Comparison of ENCODE assay signal across 7 mouse cellular contexts in the genomic region with DNA sequence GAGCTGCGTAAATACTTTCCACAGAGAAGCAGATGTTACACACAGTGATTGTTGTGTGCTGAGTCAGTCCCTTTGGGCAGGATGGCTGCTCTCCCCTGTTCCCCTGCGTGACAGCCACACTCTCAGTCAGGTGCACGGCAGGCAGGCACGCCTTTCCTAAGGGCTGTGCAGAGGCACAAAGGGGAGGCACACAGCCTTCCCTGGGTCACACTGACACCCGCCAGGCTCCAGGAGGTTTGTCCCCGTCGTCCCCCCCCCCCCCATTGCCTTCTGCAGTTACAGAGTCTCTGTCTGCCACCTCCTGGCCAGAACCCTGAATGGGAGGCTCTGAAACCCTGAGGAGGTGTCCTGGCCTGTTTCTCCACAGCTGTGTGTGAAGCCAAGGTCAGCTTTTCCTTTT.
DNase-seq lines count a peak whose midpoint lies in the region; ATAC-seq lines count a peak whose summit lies in the region.

No protein-coding gene starts in this region.

- H3K27me3 ChIP-seq in kidney, embryonic 15.5 days, result peaks cover 5% of the 10 kb centered on the region
- peaks cover 13% of the 10 kb centered on the region for H3K27me3 ChIP-seq in forebrain, embryonic 13.5 days

- ATAC-seq in kidney, embryonic 15.5 days (replicated peaks; ENCODE audit: low FRiP score), result no peak
- 0 out of 2 replicates have a peak, but pooled peaks have one; percentile 13 for ATAC-seq in forebrain, embryonic 13.5 days

- no peak overlapping the region for H3K9ac ChIP-seq in kidney, embryonic 15.5 days
- H3K9ac ChIP-seq in forebrain, embryonic 13.5 days, result no peak overlapping the region

- H3K4me1 ChIP-seq in kidney, embryonic 15.5 days, result peaks cover 9% of the 10 kb centered on the region
- H3K4me1 ChIP-seq in forebrain, embryonic 13.5 days, result peaks cover 21% of the 10 kb centered on the region

- no peak overlapping the region for H3K4me2 ChIP-seq in kidney, embryonic 15.5 days
- no peak overlapping the region; the same call in 1 of the 2 replicates for H3K4me2 ChIP-seq in forebrain, embryonic 13.5 days

- 38% methylated on average over 7 of the region's 7 CpGs for WGBS in kidney, embryonic 15.5 days
- WGBS in forebrain, embryonic 13.5 days, result 12% methylated on average over 7 of the region's 7 CpGs

- H3K9me3 ChIP-seq in kidney, embryonic 15.5 days (replicated peaks), result no peaks in the 10 kb centered on the region
- H3K9me3 ChIP-seq in forebrain, embryonic 13.5 days (replicated peaks), result no peaks in the 10 kb centered on the region

- H3K4me3 ChIP-seq in kidney, embryonic 15.5 days (replicated peaks), result no peak overlapping the region
- no peak overlapping the region for H3K4me3 ChIP-seq in forebrain, embryonic 13.5 days

- DNase-seq in kidney, adult 9 months, result peak; percentile 20
- DNase-seq in 3134 (ENCODE audit: extremely low read depth, insufficient read length, low spot score), result peak; percentile 30
- DNase-seq in 416B (ENCODE audit: low read depth), result peak; percentile 55
- peak; percentile 44 for DNase-seq in mesoderm, embryonic 11.5 days (ENCODE audit: low read depth, low spot score)
- DNase-seq in natural killer cell, adult 2 months (ENCODE audit: low spot score in 2 of 2), result no peak

- H3K36me3 ChIP-seq in kidney, embryonic 15.5 days, result no peaks in the 10 kb centered on the region
- H3K36me3 ChIP-seq in forebrain, embryonic 13.5 days (ENCODE audit: poor library complexity, severe bottlenecking), result no peaks in the 10 kb centered on the region

- no peak overlapping the region for H3K27ac ChIP-seq in kidney, embryonic 15.5 days
- H3K27ac ChIP-seq in forebrain, embryonic 13.5 days, result no peak overlapping the region

Comparison
In these comparisons a context has a peak if more than half of its experiments do, and no peak if none do; other contexts are left out.
1. DNase-seq: peak in kidney, adult 9 months (single experiment), 3134 (single experiment), 416B (single experiment) and mesoderm, embryonic 11.5 days (single experiment); none in natural killer cell, adult 2 months (0 of 2).